Mouse (Mus musculus) mouse embryonic stem cell (cell line): ENCODE data around the gene Wwc2.
"Not testable (repeated sequence)": the region's sequence is repeated elsewhere in the genome, so short reads cannot be mapped to it uniquely, and the experiment has no call there.

Experiments used
- in situ Hi-C, 2 experiments: fragments of 300-500 bp; cut with MboI; formaldehyde crosslinking; loops; 1 replicate in 1 of 2; 3 replicates in 1 of 2; pipeline ENCODE4 v1.14.3; 2019 to 2020; ENCODE audit warnings: low sequenced_read_pairs in 2 of 2, low pct_unique_long_range_greater_than_20kb in 1 of 2, mixed read lengths in 1 of 2; ENCODE audit not compliant: unreplicated experiment in 1 of 2

Wwc2 gene

DNA sequence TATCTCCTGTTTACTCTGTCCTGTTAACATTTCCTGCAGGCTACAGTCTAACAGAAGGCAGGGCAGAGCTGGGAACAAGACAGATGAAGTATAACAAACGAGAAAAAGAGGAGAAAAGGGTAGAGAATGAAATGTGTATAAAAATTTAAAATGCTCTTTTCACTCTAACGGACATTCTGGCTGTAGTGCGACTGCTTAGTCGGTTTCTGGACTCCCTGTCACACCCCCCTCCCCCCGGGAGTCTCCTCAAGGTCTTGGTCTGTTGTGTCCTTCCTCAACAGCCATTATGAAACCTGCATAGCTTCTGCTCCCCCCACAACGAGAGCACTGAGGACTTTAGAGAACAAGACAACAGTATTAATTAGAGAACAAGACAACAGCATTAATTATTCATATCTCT, 158.1 kb downstream of the Wwc2 start:
- in situ Hi-C loops: loop anchor here in 1 of 2 experiments (10.0 kb wide), 1 partner anchor 88 kb away; no protein-coding TSS in a partner anchor

DNA sequence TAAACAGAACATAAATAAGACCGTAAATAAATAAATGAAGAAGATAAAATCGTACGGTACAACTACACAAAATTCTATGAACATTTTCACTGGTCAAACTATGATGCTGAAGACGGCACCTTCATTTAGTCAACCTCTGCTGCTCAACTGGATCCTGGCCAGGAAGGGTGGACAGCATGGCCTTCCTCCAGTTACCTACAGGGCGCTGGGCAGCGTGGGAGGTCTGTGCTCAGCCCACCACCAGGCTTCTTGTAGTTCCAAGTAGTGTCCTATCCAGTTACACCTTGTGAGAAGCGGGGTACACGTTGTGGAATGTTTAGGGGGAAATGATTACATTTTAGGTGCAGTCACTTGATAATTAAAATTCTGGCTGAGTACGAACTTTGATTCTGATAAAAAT, 163.8 kb downstream of the Wwc2 start:
- in situ Hi-C loops: no loop called here

DNA sequence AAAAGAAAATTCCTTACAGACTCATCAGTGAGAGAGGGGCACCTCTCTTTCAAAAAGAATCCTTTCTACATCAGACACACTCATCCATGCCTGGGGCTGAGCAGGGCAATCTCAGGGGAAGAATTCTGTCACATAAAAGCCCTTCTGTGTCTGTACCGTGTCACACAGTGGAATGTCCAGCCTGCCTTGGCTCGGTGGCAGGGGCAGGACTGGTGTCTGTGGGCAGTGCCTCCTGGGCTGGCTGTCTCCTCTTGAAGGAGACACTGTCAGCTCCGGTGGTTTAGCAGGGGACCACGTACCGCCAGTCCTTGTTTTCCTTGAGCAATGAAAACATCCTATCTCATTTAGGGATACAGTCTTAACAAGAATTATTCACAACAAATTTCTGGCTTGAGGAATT, 165.1 kb downstream of the Wwc2 start:
- in situ Hi-C loops: no loop called here

DNA sequence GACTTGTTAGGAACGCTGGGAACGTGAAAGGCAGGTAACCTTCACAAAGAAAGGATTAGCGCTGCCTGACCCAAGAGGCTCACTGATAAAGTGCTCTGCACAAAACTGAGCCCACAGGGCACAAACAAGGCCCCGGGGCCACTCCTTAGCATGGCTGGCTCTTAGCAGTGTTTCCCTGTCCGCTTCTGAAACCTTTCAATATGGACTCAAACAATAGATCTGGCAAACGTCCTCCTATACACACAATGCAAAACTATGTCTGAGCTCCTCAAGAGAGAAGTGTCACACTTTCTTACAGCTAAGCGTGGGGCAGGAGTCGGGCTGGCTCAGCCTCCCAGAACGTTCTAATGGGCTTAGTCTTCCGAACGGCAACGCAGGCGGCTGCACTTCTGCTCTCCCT, 166.5 kb downstream of the Wwc2 start, which contains the start of gene Cldn22:
Cldn22 (plus strand) TSS at position 301 of the 400 bp plus-strand sequence.
- in situ Hi-C loops: no loop called here

DNA sequence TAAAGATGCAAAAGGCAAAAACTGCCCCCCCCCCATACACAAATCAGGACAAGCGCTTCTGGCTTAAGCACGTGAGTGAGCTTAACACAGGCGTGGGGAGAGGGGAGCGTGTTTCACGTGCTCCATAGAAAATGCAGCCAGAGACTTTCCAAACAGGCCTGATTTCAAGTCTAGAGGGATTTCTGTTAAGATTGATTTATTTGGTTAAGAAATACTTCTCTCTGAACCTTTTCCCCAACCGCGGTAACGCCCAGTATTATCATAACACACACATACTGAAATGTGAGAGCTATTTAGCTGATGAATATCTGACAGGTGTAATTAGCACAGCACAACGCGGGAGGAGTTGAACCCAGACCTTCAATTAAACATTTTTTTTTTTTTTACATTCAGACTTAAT, 166.9 kb downstream of the Wwc2 start:
- in situ Hi-C loops: no loop called here

DNA sequence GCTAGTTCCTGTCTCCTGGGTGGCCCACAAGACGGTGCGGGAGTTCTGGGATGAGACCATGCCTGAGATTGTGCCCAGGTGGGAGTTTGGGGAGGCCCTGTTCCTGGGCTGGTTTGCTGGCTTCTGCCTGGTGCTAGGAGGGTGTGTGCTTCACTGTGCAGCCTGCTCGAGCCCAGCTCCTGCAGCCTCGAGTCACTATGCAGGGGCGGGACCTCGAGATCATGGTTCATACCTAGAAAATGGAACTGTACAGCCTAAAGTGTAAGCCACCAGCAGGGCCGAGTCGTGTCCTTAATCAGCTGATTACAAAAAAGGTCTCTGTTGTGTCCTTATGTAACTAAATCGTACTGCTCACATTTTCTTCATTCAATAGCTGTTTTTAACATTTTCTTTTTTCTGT, 168.2 kb downstream of the Wwc2 start:
- in situ Hi-C loops: not testable (repeated sequence)

DNA sequence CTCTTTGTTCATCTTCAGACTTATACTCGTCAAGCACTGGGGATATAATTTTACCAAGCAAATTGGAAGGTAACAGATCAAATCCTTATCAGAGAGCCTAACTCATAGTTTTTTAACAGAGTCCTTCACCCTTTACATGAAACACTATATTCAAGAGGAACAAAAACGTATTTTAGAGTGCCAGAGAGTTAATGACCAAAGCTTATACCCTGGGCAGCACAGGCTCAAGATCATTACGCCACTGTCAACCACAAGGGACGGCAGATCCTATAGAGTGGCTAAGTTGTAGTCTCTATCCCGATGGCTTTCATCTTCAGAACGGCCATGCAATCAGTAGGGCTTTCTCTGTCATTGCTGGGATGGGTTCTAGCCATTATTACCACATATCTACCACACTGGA, 168.9 kb downstream of the Wwc2 start, which contains the start of gene Cldn24:
Cldn24 (plus strand) TSS at position 301 of the 400 bp plus-strand sequence.
- in situ Hi-C loops: no loop called here

DNA sequence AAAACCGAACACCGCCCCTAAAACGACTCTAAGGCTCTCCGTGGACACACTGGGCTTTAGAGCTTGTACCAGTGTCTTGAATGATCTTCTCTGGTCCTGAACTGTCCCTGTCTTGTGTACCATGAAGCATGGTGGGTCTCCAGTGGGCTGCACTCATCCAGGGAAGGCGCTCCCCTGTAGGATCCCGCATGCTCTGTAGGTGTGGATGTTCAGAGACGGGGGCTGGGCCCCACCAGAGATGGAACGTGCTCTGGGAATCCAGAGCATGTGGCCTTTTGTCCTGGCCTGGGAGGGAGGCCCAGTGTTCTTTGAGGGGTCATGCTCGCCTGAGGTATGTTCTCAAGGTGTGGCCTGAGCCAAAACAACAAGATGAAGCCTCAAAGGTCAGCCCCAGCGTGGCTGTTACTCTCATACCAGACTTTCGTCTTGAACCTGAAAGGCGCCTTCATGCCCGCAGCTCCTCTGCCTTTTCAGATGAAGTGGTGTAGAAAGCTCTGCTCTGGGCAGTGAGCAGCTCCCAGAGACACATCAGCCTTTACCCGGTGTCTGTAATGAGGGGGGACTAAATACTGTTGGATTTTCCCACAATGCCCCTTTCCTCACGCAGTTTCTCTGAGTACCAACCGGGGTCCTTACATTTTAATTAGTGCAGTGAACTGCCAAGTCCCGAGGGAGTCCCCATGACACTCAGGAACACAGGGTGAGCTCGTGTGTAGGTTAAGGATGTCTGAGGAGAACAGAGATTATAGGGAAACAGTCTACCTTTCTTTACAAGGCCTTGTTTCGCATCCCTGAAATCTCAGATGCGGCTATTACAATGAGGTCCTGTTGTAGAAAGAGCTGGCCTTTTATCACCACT, 169.6 kb downstream of the Wwc2 start:
- in situ Hi-C loops: no loop called here

DNA sequence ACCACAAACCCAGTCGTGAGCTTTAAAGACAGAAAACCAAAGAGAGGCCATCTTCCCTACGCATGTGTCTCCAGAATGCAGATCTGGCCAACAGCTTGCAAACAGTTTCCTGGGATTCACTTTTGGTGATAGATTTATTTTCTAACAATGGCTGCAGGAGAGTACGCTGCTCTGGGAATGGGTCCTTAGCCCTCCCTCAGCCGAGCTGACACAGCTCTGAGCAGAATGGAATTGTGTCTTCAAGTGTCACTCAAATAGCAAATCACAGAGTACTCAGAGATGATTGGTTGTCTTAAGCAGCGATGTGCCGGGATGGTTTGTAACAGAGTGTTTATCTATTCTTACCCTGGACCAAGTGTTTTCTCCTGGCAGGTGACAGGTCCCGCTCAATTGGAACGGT, 171.7 kb downstream of the Wwc2 start:
- in situ Hi-C loops: no loop called here

DNA sequence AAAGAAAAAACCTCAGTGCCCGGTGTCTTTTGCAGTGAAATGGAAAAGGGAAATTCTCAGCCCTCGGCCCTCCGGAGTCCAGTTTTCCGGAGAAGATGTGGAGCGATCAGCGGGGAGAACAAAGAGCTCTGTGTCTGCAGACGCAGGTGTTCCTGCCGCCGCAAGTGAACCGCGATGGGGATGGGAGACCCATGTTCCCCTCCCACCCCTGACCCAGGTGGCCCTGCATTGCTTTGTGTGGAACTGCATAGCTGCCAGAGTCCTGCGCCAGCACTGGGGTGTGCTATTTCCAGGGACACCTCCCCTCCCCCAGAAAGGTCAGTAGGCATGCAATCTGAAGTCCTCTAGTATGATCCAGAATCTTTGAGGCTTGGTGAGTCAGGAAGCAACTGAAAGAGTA, 179.5 kb downstream of the Wwc2 start:
- in situ Hi-C loops: no loop called here

DNA sequence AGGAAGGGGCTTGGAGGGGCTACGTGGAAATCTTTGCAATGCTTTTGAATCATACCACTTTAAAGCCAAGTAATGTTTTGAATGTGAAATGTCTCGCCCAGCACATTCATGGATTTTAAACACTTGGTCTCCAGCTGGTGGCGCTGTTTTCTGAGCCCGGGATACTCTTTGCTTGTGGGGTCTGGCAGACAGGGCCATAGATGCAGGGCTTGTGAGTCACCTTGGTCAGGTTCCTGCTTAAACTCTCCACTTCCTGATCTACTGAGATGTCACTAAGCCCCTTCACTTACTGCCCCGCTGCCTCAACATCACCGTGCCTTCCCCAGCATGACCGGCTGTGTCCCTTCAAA, 180.1 kb downstream of the Wwc2 start:
- in situ Hi-C loops: no loop called here

DNA sequence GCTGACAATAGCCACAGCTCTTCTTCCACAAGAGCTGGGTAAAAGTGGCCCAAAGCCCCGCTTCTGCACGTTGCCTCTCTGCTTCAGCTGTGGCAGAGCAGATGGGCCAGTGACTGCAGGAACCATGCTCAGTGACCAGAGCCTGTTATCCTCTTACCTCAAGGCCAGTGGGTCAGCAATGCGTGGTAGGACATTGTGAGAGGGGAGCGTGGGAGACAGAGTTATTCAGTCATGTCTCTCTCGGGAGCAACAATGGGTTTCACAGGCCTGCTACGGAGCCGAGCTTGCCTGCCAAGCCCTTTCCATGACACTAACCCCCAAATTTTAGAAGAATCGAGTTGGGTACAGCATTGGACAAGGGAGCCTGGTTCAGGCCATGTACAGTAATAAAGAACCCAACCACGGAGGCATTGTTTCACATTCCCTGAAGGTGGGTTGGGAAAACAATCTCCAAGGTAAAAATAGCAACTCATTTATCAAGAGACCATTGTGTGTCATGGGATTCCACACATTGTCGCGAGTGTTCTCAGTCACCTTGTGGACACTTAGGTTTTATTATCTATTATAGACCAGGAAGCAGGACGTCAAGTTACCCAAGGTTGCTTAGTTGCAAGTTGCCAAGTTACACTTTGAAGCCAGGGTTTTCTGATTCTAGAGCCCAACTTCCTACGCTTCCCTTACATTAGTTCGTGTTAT, 180.6 kb downstream of the Wwc2 start:
- in situ Hi-C loops: no loop called here

DNA sequence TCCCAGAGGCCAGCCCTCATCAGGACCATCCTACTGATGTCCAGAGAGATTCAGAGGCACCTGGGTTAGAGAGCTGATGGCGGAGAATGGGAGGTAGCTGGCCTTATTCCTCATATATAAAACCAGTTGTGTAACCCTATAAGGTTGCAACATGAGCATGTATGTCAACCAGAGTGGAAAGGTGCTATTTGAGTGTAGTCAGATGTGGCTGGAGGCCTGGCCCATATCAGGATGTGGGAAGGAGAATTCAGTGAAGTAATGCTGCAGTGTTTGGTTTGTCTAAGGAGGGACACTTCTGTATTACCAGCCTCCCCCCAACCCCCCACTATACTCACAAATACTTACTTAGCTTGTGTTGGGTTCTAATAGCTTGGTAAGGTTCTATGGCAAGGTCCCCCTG, 186.5 kb downstream of the Wwc2 start:
- in situ Hi-C loops: no loop called here

DNA sequence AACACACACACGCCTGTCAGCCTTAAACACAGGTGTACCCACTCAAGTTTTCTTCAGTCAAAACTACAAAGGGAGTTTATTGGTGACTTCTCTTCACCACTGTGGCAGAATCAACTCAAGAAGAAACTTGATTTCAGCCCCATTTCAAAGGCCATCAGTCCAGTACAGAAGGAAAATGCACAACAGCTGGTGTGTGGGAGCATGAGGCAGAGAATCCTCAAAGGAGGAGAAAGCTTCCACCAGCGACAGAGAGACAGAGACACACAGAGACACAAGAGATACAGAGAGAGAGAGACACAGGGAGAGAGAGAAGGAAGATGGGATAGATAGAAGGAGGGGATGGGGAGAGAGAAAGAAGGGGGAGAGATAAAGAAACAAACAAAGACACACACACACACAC, 188.4 kb downstream of the Wwc2 start:
- in situ Hi-C loops: no loop called here

DNA sequence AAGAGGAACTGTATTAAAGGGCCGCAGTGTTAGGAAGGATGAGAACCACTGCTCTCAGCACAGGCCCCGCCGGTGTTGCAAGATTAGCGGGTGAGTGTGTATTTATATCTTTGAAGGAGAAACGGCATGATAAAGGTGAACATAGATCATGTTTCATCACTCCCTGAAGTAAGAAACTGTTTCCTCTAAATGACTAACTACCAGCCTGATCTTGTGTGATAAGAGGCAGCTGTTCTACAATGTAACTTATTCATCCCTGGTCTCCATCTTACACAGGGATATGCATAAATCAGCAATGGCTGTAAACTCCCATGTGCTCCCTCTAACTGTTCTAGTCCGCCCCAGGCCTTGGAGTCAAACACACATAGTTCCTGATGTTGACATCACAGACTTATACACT, 191.3 kb downstream of the Wwc2 start:
- in situ Hi-C loops: no loop called here

DNA sequence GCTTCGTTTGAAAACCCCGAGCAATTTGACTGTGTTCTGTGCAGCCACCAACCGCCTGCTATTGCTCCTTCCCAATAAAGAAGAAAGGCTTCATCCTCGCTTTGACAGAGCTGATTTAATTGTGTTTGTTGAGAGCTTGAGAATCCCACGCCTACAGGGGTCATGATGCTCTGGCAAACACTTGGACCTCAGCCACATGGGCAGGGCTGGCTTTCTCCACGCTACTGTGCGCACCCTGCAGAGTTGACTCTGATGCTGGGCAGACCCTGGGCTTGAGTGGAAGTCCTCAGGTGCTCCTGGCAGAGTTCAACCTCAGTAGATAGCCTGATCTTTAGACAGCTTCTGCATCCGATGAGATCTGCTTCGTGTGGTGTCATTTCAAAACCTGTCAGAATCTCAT, 198.7 kb downstream of the Wwc2 start:
- in situ Hi-C loops: no loop called here

DNA sequence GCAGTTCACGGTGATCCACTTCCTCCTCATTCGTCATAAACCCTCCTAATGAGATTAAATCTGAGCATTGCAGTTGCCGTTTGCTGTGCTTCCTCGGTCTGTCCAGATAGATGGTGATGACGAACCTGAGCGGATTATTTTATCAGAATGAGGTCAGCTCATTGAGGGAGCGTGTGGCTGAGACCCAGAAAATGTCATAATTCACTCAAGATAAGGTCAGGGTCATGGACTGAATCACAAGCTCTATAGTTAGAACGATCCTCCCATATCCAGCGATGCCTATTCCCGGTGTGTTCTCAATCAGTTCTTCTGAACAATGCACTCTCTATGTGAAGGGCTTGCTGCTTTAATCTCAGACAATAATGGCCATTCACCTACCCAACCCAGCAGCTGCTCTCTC, 203.0 kb downstream of the Wwc2 start:
- in situ Hi-C loops: no loop called here

DNA sequence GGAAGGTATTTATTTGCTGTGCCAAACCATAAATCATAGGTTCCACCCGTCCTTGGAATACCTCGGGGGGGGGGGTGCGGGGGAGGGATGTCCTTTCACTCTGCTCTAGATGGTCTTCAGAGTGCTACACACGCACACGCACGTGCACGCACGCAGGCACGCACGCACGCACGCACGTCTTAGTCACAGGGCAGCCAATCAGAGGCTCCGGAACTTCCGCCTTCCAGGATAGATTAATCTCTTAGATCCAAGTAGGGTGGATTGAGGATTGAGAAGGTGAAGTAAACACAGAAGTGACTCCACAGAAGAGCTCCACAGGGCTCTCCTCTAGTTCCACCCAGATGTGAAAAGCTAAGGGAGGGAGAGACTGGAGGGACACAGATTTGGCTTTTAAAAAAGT, 204.4 kb downstream of the Wwc2 start:
- in situ Hi-C loops: no loop called here

DNA sequence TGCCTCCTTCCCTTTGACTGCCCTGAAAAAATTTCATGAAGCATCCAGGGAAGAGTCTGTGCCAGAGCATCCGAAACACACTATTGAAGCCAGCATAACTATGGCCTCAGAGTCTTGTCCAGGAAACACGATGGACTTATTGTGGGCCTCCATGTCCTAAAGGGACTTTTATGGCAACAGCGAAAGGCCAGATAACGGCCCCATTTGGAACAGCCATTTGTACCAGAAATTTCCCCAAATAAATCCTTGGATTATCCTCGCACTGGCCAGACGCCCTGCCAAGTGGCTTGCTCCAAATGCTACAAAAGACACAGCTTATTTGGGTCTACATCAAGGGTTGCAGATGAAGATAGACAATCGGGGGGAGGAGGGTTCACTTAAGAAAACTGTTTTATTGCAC, 206.3 kb downstream of the Wwc2 start:
- in situ Hi-C loops: no loop called here

DNA sequence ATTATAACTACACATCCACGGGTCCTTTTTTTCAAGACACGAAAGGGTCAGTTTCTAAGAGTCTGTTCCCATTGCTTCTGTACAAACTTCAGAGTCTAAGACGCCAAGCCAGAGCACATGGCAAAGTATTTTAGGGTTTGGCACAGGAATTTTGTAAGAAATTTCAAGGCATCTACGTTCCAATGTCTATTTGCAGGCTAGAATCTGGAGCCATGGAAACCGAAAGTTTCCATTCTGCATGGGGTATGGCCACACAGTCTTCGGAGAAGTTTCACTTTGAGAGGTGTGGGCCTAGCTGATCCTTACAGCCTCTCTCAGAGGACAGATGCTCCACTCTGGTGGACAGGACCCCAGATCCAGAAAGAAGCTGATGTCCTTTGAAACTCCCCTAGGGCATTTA, 206.8 kb downstream of the Wwc2 start:
- in situ Hi-C loops: no loop called here
